Mouse (Mus musculus) adipose tissue, adult 10 weeks (tissue): Measurements from ENCODE around the gene Ccnjl. TPM values are rescaled to one million over a fixed set of nuclear protein-coding genes. Genes with fewer than 3 reads are reported as not detected.

ENCODE experiments used
- polyA plus RNA-seq: library from polyadenylated mRNA; stranded (reverse); fragments of 350-450 nt; fragmentation: Illumina TruSeq; extraction: RNeasy Lipid Tissue Mini Kit (QIAGEN cat#74804); gene quantifications from one replicate; pipeline ENCODE4 v1.2.3, GENCODE M21; 2014; ENCODE audit warnings: low read depth, low replicate concordance

Ccnjl gene
- 2.5 TPM for polyA plus RNA-seq

GRCm38 (mm10) chr11:43528683-43529499 is at the start of gene Ccnjl:
TSS of gene Ccnjl (plus strand) at chr11:43528784.

GRCm38 (mm10) chr11:43586324-43587090 is 57.9 kb downstream of the Ccnjl start, which contains the start of gene 4933415A04Rik:
TSS of gene 4933415A04Rik (plus strand) at chr11:43587040.

GRCm38 (mm10) chr11:43601440-43601839 is 72.9 kb downstream of the Ccnjl start, which contains the start of gene Fabp6:
TSS of gene Fabp6 (minus strand) at chr11:43601540.

Other genes starting within 250 kb of the Ccnjl start
- 76.5 TPM for gene Pttg1, start 102.5 kb upstream of the Ccnjl start, polyA plus RNA-seq
- 34.2 TPM for gene Slu7, start 95.0 kb upstream of the Ccnjl start, polyA plus RNA-seq
- gene C1qtnf2, start 54.5 kb upstream of the Ccnjl start, polyA plus RNA-seq, result 8.6 TPM
- 0.43 TPM for gene 4933415A04Rik, start 58.3 kb downstream of the Ccnjl start, polyA plus RNA-seq
- gene Fabp6, start 72.8 kb downstream of the Ccnjl start, polyA plus RNA-seq, result not detected
- 20.0 TPM for gene Pwwp2a, start 153.2 kb downstream of the Ccnjl start, polyA plus RNA-seq
- 39.5 TPM for gene Ttc1, start 219.2 kb downstream of the Ccnjl start, polyA plus RNA-seq